Mouse (Mus musculus) kidney, postnatal 25 days (tissue): Measurements from ENCODE around the gene Tuba1a.

Experiments used
- DNase-seq, 2 experiments: peaks; one replicate each; pipeline ENCODE4 v3.0.0; 2021; ENCODE audit warnings: mixed read lengths in 2 of 2

Gene Tuba1a

DNA sequence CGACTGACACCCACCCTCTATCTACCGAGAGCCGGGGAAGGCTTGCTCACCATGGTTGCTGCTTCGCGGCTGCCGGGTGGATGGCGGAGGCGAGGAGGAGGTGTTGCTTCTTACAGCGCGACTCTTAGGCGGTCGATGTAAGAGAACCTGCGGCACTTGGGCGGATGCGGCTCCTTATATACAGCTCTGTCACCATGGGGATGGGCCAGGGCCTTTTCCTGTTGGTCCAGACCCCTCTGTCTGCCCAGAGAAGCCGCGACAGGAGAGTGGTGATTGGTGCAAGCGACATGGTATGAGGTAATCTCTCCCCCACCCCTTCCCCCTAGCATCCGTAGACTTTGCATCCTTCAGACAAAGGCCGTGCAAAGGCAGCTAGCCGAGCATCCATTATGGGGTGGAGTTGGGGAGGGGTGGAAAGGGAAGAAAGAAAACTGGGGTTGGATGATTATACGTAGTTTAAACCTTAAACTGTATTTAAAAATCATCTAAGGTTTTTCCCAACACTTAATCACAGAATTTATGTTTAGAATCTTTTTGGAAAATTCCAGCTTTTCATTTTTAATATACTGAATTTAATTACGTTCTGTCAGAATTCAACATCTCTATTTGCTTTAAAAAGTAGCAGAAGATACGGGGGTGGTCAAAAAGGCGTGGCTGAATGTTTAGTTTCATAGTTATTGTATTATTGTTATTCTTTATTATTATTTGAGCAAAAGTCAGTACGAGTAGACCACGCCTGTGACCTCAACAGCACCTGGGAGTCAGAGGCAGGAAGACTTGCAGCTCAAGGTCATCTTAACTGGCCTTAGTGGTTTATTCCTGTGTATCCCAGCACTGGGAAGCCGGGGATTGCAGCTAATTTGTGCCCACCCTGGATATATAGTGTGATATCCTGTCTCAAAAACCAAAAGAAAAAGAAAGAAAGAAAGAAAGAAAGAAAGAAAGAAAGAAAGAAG, at the start of gene Tuba1a, which contains the start of gene Gm49450:
Gene Tuba1a (minus strand): TSS at position 303 of the 956 bp plus-strand sequence.
Gene Gm49450 (minus strand): TSS at position 151 of the 956 bp plus-strand sequence.
- peak; percentile 85 to 94 for DNase-seq

DNA sequence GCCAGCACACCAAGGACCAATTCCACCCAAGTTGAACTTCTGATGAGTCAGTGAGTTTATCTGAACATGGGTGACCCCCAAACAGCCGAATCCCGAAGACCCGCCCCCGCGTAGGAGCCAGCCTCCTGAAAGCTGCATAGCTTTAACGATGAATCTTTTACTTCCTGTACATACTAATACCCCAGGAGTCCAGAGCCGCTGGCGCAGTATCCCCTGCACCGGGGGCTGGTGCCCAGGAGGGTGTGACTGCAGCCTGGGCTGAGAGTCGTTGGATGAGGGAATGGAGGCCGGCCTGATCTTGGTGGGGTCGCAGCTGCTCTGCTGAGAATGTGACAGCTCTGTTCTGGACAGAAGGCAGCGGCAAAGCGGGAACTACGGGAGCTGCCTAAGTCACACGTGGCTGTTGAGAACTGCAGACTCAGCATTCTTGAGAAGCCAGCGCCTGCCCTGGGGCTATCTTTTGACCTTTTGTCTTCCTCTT, 48.0 kb upstream of the Tuba1a start:
- peak; percentile 58 to 72 for DNase-seq

DNA sequence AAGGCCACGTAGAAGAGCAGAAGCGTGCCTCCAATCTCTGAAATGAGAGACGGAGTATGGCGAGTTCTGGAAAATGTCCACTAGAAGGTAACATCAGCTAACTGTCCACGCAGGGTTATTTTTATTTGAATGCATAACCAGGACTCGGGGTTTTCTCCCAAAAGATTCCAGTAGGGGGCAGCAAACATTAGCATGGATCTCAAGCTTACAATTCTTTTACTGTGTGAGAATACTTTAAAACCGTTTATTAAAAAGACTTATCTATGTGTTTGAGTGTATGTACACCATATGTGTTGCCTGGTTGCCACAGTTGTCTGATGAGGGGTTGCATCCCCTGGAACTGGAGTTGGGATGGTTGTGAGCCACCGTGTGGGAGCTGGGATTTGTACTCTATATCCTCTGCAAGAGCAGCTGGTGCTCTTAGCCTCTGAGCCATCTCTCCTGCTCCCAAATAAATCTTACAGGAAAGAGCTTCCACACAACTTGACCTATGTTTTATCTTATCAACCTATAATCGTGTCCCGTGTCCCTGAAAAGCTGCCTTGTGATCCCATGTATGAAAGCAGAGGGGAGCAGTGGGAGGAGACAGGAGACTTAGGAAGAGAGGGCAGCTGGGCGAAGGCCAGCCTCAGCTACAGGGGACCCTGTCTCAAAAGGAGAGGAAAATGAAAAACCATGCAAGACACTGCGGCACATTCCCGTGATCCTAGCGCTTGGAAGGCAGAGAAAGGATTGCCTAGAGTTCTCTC, 47.2 kb upstream of the Tuba1a start:
- DNase-seq = peak in 1 of 2 experiments; percentile 86

DNA sequence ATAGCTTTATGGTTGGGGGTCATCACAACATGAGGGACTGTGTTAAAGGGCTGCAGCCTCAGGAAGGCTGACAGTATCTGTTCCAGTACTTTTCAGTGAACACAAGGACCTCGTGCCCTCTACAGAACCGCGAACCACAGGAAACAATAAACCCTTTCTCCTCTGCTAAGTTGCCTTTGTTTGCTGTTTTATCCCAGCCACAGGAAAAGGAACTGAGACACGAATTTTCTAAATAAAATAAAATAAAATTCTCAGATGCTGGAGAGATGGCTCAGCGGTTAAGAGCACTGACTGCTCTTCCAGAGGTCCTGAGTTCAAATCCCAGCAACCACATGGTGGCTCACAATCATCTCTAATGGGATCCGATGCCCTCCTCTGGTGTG, 45.3 kb upstream of the Tuba1a start:
- DNase-seq = no peak

- DNase-seq = no peak
Measured at GRCm38 (mm10) chr15:98997938-98998774, 44.7 kb upstream of the Tuba1a start.

- no peak for DNase-seq
Measured at GRCm38 (mm10) chr15:98996840-98997239, 43.3 kb upstream of the Tuba1a start.

DNA sequence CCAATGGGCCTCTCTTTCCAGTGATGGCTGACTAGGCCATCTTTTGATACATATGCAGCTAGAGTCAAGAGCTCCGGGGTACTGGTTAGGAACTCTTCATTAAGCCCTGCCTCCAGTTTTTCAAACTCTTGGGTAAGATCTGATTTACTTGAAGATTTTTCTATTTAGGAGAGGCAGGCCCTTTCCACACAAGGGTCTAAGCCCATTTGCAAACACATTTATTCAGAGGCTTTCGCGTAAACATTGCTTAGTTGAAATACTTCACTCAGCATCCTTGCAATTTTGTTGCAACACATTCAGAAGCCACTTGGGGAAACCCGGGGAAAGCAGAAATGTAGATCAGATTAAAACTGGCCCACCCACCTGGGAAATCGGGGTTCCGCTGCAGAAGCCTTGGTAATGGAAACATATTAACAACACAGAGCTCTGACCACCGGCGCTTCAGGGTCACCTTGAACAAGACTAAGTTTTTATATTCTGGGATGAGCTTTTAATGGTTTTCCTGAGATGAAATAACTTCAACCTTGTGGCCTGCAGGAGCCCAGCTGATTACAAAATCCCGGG, 41.5 kb upstream of the Tuba1a start:
- DNase-seq = no peak

GRCm38 (mm10) chr15:98993865-98994264, 40.4 kb upstream of the Tuba1a start:
- DNase-seq = peak; percentile 92

- DNase-seq = peak; percentile 94 to 95
Measured at GRCm38 (mm10) chr15:98993093-98993793, 39.7 kb upstream of the Tuba1a start.

- DNase-seq = peak; percentile 49 to 60
Measured at GRCm38 (mm10) chr15:98992086-98992912, 38.8 kb upstream of the Tuba1a start.

DNA sequence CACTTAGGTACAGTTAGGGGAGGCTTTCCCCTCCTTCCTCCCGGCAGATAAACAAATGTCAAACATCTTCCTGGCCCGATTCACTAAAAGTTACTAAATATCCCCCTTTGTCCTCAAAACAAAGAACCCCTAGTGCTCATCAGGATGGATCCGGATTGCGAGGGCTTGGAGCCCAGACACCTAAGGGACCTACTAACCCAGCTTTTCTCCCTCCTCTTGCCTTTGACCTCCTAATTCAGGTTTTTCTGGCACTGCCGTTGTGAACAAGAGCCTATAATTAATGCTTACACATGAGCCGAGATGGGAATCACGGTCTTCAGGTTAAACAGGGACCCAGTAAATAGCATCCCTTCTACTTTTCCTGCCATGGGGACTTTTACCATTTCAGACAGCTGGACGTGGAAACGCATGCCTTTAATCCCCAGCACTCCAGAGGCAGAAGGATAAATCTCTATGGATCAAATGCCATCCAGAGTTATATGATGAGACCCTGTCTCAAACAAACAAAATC, 38.1 kb upstream of the Tuba1a start:
- DNase-seq = no peak

- DNase-seq = no peak
Measured at GRCm38 (mm10) chr15:98990669-98991539, 37.4 kb upstream of the Tuba1a start.

DNA sequence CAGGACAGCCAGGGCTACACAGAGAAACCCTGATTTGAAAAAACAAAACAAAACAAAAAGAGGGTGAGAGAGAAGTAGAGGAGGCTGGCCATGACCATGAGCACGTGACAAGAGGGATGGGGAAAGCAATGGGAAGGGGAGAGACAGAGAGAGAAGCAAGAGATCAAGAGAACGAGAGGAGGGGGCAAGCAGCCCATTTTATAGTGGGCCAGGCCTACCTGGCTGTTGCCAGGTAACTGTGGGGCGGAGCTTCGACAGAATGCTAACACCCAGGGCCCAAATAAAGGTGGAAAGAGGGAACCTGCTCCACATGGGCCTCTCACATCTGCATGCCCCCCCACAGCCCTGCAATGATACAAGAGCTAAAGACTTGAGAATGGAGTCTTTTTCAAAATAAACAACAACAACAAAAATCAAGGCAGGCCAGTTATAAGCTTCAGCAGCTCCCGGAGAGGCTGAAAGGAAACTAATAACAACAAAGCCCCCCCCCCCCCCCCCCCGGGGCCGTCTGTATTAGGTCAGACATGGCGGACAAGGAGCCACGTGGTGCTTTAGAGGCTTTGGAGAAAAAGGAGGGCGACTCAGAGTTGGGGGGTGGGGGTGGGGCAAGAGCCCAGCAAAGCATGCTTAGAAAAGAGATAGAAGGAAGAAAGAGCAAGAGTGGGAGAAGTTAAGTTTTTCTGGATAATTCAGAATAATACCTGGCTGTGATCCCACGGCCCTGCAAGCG, 36.4 kb upstream of the Tuba1a start:
- no peak for DNase-seq

- no peak for DNase-seq
Measured at GRCm38 (mm10) chr15:98988787-98989186, 35.3 kb upstream of the Tuba1a start.

- no peak for DNase-seq
Measured at GRCm38 (mm10) chr15:98987661-98988181, 34.2 kb upstream of the Tuba1a start.

DNA sequence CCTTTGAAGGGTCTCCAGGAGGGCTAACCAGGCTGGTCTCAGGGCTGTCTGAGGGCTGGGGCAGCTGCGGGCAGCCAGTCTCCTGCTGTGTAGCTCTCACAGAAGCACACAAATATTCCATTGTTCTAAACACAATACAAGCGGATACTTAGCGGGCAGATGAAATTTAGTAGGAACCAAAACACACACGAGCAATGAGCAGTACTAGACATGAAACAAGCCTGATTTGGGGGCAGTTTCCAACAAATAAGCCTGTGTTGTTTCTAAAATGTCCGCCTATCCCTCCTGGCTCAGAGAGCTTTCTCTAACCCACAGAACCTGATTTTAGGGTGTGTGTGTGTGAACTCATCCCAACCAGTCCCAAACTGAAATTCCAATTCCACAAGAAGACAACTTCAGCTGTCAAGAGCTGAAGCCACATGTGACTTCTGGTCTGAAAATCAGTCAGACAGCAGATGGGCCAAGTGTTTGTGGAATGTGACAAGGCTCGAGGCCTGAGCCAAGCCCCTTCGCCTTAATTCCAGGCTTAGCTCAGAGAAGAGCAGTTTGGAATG, 33.7 kb upstream of the Tuba1a start:
- no peak for DNase-seq

- no peak for DNase-seq
Measured at GRCm38 (mm10) chr15:98985982-98986715, 32.6 kb upstream of the Tuba1a start.
